Mouse (Mus musculus) liver, embryonic 14.5 days (tissue): ENCODE results near the gene Mpv17l2.

ENCODE experiments used
- CTCF ChIP-seq: IDR thresholded peaks from 2 replicates; pipeline ENCODE4 v1.5.1; 2016; ENCODE audit warnings: antibody characterized with exemption, low read depth, control low read depth
- EP300 ChIP-seq: IDR thresholded peaks from 2 replicates; pipeline ENCODE4 v1.6.1; 2016; ENCODE audit warnings: antibody characterized with exemption, low read depth

DNA sequence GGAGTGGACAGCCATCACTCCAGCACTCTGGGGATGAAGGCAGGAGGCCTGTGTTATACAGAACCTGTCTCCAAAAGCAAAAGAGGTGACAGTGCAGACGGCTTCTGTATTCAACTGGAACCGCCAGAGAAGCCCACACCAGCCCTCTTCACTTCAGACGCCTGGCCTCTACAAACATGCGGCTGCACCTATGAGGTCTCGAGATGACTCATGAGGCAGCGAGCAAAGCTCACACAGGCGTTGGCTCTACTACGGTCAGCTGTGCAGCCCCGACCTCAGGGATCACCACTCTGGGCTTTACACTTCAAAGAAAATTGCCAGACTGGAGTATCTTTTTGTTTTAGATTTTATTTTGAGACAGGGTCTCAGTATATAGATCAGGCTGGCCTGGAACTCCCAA, 12.1 kb upstream of the Mpv17l2 start:
- TF ChIP-seq CTCF: no peak
- no peak for TF ChIP-seq EP300
